Mouse (Mus musculus) cerebellum, postnatal 4 days (tissue): ENCODE data around the gene Cngb1.

Experiments
- DNase-seq, 2 experiments: peaks; one replicate each; pipeline ENCODE4 v3.0.0; 2022; ENCODE audit warnings: low spot score in 2 of 2, mixed read lengths in 1 of 2

Cngb1 gene

GRCm38 (mm10) chr8:95324646-95325045 is 18.3 kb upstream of the Cngb1 start:
- DNase-seq = no peak

- DNase-seq = no peak
These were observed 16.8 kb upstream of the Cngb1 start for GRCm38 (mm10) chr8:95323201-95323600.

GRCm38 (mm10) chr8:95320224-95321139 is 14.1 kb upstream of the Cngb1 start:
- peak in 1 of 2 experiments; percentile 43 for DNase-seq

- no peak for DNase-seq
These were observed 9.0 kb upstream of the Cngb1 start for GRCm38 (mm10) chr8:95315350-95315749.

GRCm38 (mm10) chr8:95314707-95315106 is 8.3 kb upstream of the Cngb1 start:
- no peak for DNase-seq

GRCm38 (mm10) chr8:95313857-95314256 is 7.5 kb upstream of the Cngb1 start:
- no peak for DNase-seq

- no peak for DNase-seq
These were observed 6.5 kb upstream of the Cngb1 start for GRCm38 (mm10) chr8:95312836-95313235.

- DNase-seq = no peak
These were observed 4.1 kb upstream of the Cngb1 start, which contains the start of gene Tepp for GRCm38 (mm10) chr8:95310342-95310970. TSS of gene Tepp (plus strand) at chr8:95310566.

GRCm38 (mm10) chr8:95305526-95305925 is 859 bp downstream of the Cngb1 start:
- DNase-seq = no peak

GRCm38 (mm10) chr8:95302410-95302809 is 4.0 kb downstream of the Cngb1 start:
- DNase-seq = peak in 1 of 2 experiments; percentile 44

GRCm38 (mm10) chr8:95293891-95294290 is 12.5 kb downstream of the Cngb1 start:
- no peak for DNase-seq

- DNase-seq = peak in 1 of 2 experiments; percentile 52
These were observed 13.2 kb downstream of the Cngb1 start for GRCm38 (mm10) chr8:95293172-95293571.

GRCm38 (mm10) chr8:95289066-95289650 is 17.2 kb downstream of the Cngb1 start:
- peak in 1 of 2 experiments; percentile 20 for DNase-seq

- DNase-seq = peak in 1 of 2 experiments; percentile 16
These were observed 24.9 kb downstream of the Cngb1 start for GRCm38 (mm10) chr8:95281493-95281892.

GRCm38 (mm10) chr8:95272871-95273270 is 33.5 kb downstream of the Cngb1 start:
- no peak for DNase-seq

GRCm38 (mm10) chr8:95271841-95272240 is 34.5 kb downstream of the Cngb1 start:
- no peak for DNase-seq

- no peak for DNase-seq
These were observed 35.9 kb downstream of the Cngb1 start for GRCm38 (mm10) chr8:95270501-95270900.

GRCm38 (mm10) chr8:95262181-95262580 is 44.2 kb downstream of the Cngb1 start:
- no peak for DNase-seq

- no peak for DNase-seq
These were observed 50.8 kb downstream of the Cngb1 start for GRCm38 (mm10) chr8:95255611-95256010.

GRCm38 (mm10) chr8:95254564-95255434 is 51.6 kb downstream of the Cngb1 start:
- peak; percentile 96 to 98 for DNase-seq

GRCm38 (mm10) chr8:95252056-95252455 is 54.3 kb downstream of the Cngb1 start:
- DNase-seq = no peak
